Mouse (Mus musculus): Measurements from ENCODE around the gene A530016L24Rik. TPM values are rescaled to one million over a fixed set of nuclear protein-coding genes. Genes with fewer than 3 reads are reported as not detected.

Gene A530016L24Rik
- total and polyA plus RNA-seq, 2 experiments from 2014 or later, result 0.10 TPM; not detected in 1

- no peak overlapping the region for H3K27ac ChIP-seq (ENCODE audit: low read depth, low read length)
- TF ChIP-seq CTCF (IDR thresholded peaks at IDR 0.05; ENCODE audit: low read depth), result no peak
- H3K36me3 ChIP-seq (ENCODE audit: insufficient read depth), result no peaks in the 10 kb centered on the region
- H3K27me3 ChIP-seq (ENCODE audit: insufficient read depth, low read length), result no peaks in the 10 kb centered on the region
- no peak overlapping the region for H3K4me2 ChIP-seq (ENCODE audit: low read depth)
- no peak overlapping the region for H3K9ac ChIP-seq
- WGBS, result 34% methylated on average over 12 of the region's 12 CpGs
- peaks cover 22% of the 10 kb centered on the region for H3K4me1 ChIP-seq (ENCODE audit: insufficient read depth)
- H3K9me3 ChIP-seq (ENCODE audit: low read length), result no peaks in the 10 kb centered on the region
- no peak overlapping the region for H3K4me3 ChIP-seq (ENCODE audit: low read depth, low read length)
- ATAC-seq (no peak), DNase-seq (no peak)
Measured at GRCm38 (mm10) chr12:112544946-112545701, 55.9 kb downstream of the A530016L24Rik start.

GRCm38 (mm10) chr12:112546110-112546509 lies 56.9 kb downstream of the A530016L24Rik start:
- Histone ChIP-seq H3K4me2 (ENCODE audit: low read depth) (no peak overlapping the region), H3K9ac (no peak overlapping the region), H3K36me3 (ENCODE audit: insufficient read depth) (no peaks in the 10 kb centered on the region), H3K27me3 (ENCODE audit: insufficient read depth, low read length) (no peaks in the 10 kb centered on the region), H3K27ac (ENCODE audit: low read depth, low read length) (no peak overlapping the region), H3K9me3 (ENCODE audit: low read length) (no peaks in the 10 kb centered on the region), H3K4me3 (ENCODE audit: low read depth, low read length) (no peak overlapping the region), H3K4me1 (ENCODE audit: insufficient read depth) (peaks cover 17% of the 10 kb centered on the region)
- no peak for DNase-seq
- ATAC-seq, result no peak
- TF ChIP-seq CTCF (IDR thresholded peaks at IDR 0.05; ENCODE audit: low read depth), result no peak
- WGBS, result 87% methylated on average over 8 of the region's 8 CpGs

DNA sequence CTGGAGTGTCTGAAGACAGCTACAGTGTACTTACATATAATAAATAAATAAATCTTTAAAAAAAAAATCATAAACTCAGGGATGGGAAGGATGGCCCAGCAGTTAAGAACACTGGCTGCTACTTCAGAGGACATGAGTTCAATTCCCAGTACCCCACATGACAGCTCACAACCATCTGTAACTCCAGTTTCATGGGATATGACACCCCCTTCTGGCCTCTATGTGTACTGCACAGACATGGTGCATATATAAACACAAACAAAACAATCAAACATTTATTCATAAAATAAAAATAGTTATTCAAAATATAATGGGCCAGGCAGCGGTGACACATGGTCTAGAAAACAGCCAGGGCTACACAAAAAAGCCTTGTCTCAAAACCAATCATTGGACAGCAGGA lies 60.0 kb downstream of the A530016L24Rik start:
- WGBS, result 98% methylated on average over 1 of the region's 1 CpGs
- TF ChIP-seq CTCF (IDR thresholded peaks at IDR 0.05; ENCODE audit: low read depth), result no peak; the same call in 1 of the 2 replicates
- no peaks in the 10 kb centered on the region for H3K27me3 ChIP-seq (ENCODE audit: insufficient read depth, low read length)
- H3K4me1 ChIP-seq (ENCODE audit: insufficient read depth), result no peaks in the 10 kb centered on the region
- no peak for ATAC-seq
- H3K27ac ChIP-seq (ENCODE audit: low read depth, low read length), result no peak overlapping the region
- H3K9ac ChIP-seq, result no peak overlapping the region
- no peak overlapping the region for H3K4me3 ChIP-seq (ENCODE audit: low read depth, low read length)
- H3K36me3 ChIP-seq (ENCODE audit: insufficient read depth), result no peaks in the 10 kb centered on the region
- no peaks in the 10 kb centered on the region for H3K9me3 ChIP-seq (ENCODE audit: low read length)
- no peak for DNase-seq
- H3K4me2 ChIP-seq (ENCODE audit: low read depth), result no peak overlapping the region

Other genes with a start within 250 kb of the A530016L24Rik start
- 96.1 and 119 TPM in 2 replicates for gene Tmem179, start 27.3 kb downstream of the A530016L24Rik start, total RNA-seq (2014; rRNA removed)
- gene Tmem179, start 27.3 kb downstream of the A530016L24Rik start, polyA plus RNA-seq (2015; fragmentation: Nextera tagmentation; extraction: Ambion mirVana), result 84.0 and 112 TPM in 2 replicates
- gene Inf2, start 99.3 kb downstream of the A530016L24Rik start, total RNA-seq (2014; rRNA removed), result 9.8 and 10.8 TPM in 2 replicates
- gene Inf2, start 99.3 kb downstream of the A530016L24Rik start, polyA plus RNA-seq (2015; fragmentation: Nextera tagmentation; extraction: Ambion mirVana), result 1.1 and 1.2 TPM in 2 replicates
- 1.8 and 2.2 TPM in 2 replicates for gene Adssl1, start 130.6 kb downstream of the A530016L24Rik start, total RNA-seq (2014; rRNA removed)
- gene Adssl1, start 130.6 kb downstream of the A530016L24Rik start, polyA plus RNA-seq (2015; fragmentation: Nextera tagmentation; extraction: Ambion mirVana), result 3.4 and 4.7 TPM in 2 replicates
- 28.0 and 31.4 TPM in 2 replicates for gene Siva1, start 155.2 kb downstream of the A530016L24Rik start, total RNA-seq (2014; rRNA removed)
- gene Siva1, start 155.2 kb downstream of the A530016L24Rik start, polyA plus RNA-seq (2015; fragmentation: Nextera tagmentation; extraction: Ambion mirVana), result 50.5 and 61.5 TPM in 2 replicates
- gene Akt1, start 185.4 kb downstream of the A530016L24Rik start, total RNA-seq (2014; rRNA removed), result 213 and 215 TPM in 2 replicates
- 117 TPM in 2 replicates for gene Akt1, start 185.4 kb downstream of the A530016L24Rik start, polyA plus RNA-seq (2015; fragmentation: Nextera tagmentation; extraction: Ambion mirVana)
- gene Zbtb42, start 189.4 kb downstream of the A530016L24Rik start, total RNA-seq (2014; rRNA removed), result 1.0 and 3.5 TPM in 2 replicates
- 0.77 and 1.2 TPM in 2 replicates for gene Zbtb42, start 189.4 kb downstream of the A530016L24Rik start, polyA plus RNA-seq (2015; fragmentation: Nextera tagmentation; extraction: Ambion mirVana)
- 67.0 and 86.7 TPM in 2 replicates for gene Cep170b, start 231.0 kb downstream of the A530016L24Rik start, total RNA-seq (2014; rRNA removed)
- 22.4 and 31.6 TPM in 2 replicates for gene Cep170b, start 231.0 kb downstream of the A530016L24Rik start, polyA plus RNA-seq (2015; fragmentation: Nextera tagmentation; extraction: Ambion mirVana)